Mouse (Mus musculus) erythroblast, embryonic 14.5 days (primary cell): ENCODE results near the gene Xiap. TPM values are rescaled to one million over a fixed set of nuclear protein-coding genes. Genes with fewer than 3 reads are reported as not detected.
A peak's percentile ranks its signal among the peaks of the same experiment; 100 is the strongest.

Experiments
- H3K27me3 ChIP-seq: 2 replicates; pipeline ENCODE4 v1.6.1; 2012; ENCODE audit warnings: inconsistent platforms; ENCODE audit not compliant: control insufficient read depth
- H3K36me3 ChIP-seq: 2 replicates; pipeline ENCODE4 v1.6.1; 2012; ENCODE audit warnings: mild to moderate bottlenecking, inconsistent platforms; ENCODE audit not compliant: control insufficient read depth
- H3K4me1 ChIP-seq: 2 replicates; pipeline ENCODE4 v1.6.1; 2012; ENCODE audit warnings: inconsistent platforms; ENCODE audit not compliant: control insufficient read depth
- H3K4me3 ChIP-seq: replicated peaks from 2 replicates; pipeline ENCODE3; 2012; ENCODE audit warnings: moderate library complexity, mild to moderate bottlenecking, inconsistent platforms
- H3K9me3 ChIP-seq: 2 replicates; pipeline ENCODE4 v1.6.1; 2012; ENCODE audit warnings: low read length, inconsistent platforms, mixed read lengths; ENCODE audit not compliant: control insufficient read depth
- GATA1 ChIP-seq: IDR thresholded peaks from 2 replicates; pipeline ENCODE4 v1.6.1; 2012; ENCODE audit warnings: low read length, inconsistent platforms, mixed read lengths
- TAL1 ChIP-seq: IDR thresholded peaks from 3 replicates; pipeline ENCODE4 v1.6.1; 2012; ENCODE audit warnings: low read length, inconsistent platforms, mixed read lengths
- polyA plus RNA-seq: library from polyadenylated mRNA; stranded (reverse); fragments of >175 nt; gene quantifications from 2 replicates; pipeline ENCODE4 v1.2.3, GENCODE M21; 2012

Xiap gene
- polyA plus RNA-seq, 1 experiment, result 2.0 TPM

- Histone ChIP-seq H3K4me3 (peak overlapping the region; percentile 84), H3K36me3 (peaks cover 2% of the 10 kb centered on the region; the same call in 1 of the 2 replicates), H3K4me1 (peaks cover 16% of the 10 kb centered on the region), H3K27me3 (no peaks in the 10 kb centered on the region; the same call in 1 of the 2 replicates), H3K9me3 (peaks cover 4% of the 10 kb centered on the region)
- TF ChIP-seq GATA1 (no peak), TAL1 (no peak)
Observed at GRCm38 (mm10) chrX:42153056-42153455, 93.6 kb downstream of the Xiap start.

Other genes starting within 250 kb of the Xiap start
- 0.42 and 0.63 TPM in 2 replicates for gene Thoc2, start 139.0 kb upstream of the Xiap start, polyA plus RNA-seq
- 0.69 and 0.80 TPM in 2 replicates for gene Stag2, start 89.6 kb downstream of the Xiap start, polyA plus RNA-seq